Mouse (Mus musculus): ENCODE measurements around the gene Coro1c.
A peak's percentile ranks its signal among the peaks of the same experiment; 100 is the strongest.

The Coro1c gene

GRCm38 (mm10) chr5:113908592-113909441 is at the start of gene Coro1c:
Coro1c (minus strand) TSS chr5:113908758.
- peak; percentile 95 to 98 for DNase-seq (ENCODE audit: low spot score in 2 of 2)

GRCm38 (mm10) chr5:113956510-113956909 is 48.0 kb upstream of the Coro1c start:
- peak; percentile 45 to 80 for DNase-seq (ENCODE audit: low spot score in 2 of 2)

GRCm38 (mm10) chr5:113955691-113956090 is 47.1 kb upstream of the Coro1c start:
- no peak for DNase-seq (ENCODE audit: low spot score in 2 of 2)

GRCm38 (mm10) chr5:113955281-113955680 is 46.7 kb upstream of the Coro1c start:
- DNase-seq (ENCODE audit: low spot score in 2 of 2) = no peak

- DNase-seq (ENCODE audit: low spot score in 2 of 2) = peak; percentile 59 to 80
Observed at GRCm38 (mm10) chr5:113954421-113954820, 45.9 kb upstream of the Coro1c start.

GRCm38 (mm10) chr5:113952519-113952918 is 44.0 kb upstream of the Coro1c start:
- no peak for DNase-seq (ENCODE audit: low spot score in 2 of 2)

- no peak for DNase-seq (ENCODE audit: low spot score in 2 of 2)
Observed at GRCm38 (mm10) chr5:113951693-113952071, 43.1 kb upstream of the Coro1c start.

- no peak for DNase-seq (ENCODE audit: low spot score in 2 of 2)
Observed at GRCm38 (mm10) chr5:113950786-113951692, 42.5 kb upstream of the Coro1c start.

- no peak for DNase-seq (ENCODE audit: low spot score in 2 of 2)
Observed at GRCm38 (mm10) chr5:113950133-113950532, 41.6 kb upstream of the Coro1c start.

- no peak for DNase-seq (ENCODE audit: low spot score in 2 of 2)
Observed at GRCm38 (mm10) chr5:113947280-113947679, 38.7 kb upstream of the Coro1c start.

- no peak for DNase-seq (ENCODE audit: low spot score in 2 of 2)
Observed at GRCm38 (mm10) chr5:113945126-113945525, 36.6 kb upstream of the Coro1c start.

GRCm38 (mm10) chr5:113943328-113943727 is 34.8 kb upstream of the Coro1c start:
- no peak for DNase-seq (ENCODE audit: low spot score in 2 of 2)

GRCm38 (mm10) chr5:113942580-113942979 is 34.0 kb upstream of the Coro1c start:
- DNase-seq (ENCODE audit: low spot score in 2 of 2) = no peak

- DNase-seq (ENCODE audit: low spot score in 2 of 2) = no peak
Observed at GRCm38 (mm10) chr5:113939263-113939900, 30.8 kb upstream of the Coro1c start.

GRCm38 (mm10) chr5:113937650-113938049 is 29.1 kb upstream of the Coro1c start:
- DNase-seq (ENCODE audit: low spot score in 2 of 2) = no peak

GRCm38 (mm10) chr5:113933889-113934288 is 25.3 kb upstream of the Coro1c start:
- no peak for DNase-seq (ENCODE audit: low spot score in 2 of 2)

GRCm38 (mm10) chr5:113933480-113933879 is 24.9 kb upstream of the Coro1c start:
- no peak for DNase-seq (ENCODE audit: low spot score in 2 of 2)

GRCm38 (mm10) chr5:113932310-113932709 is 23.8 kb upstream of the Coro1c start:
- no peak for DNase-seq (ENCODE audit: low spot score in 2 of 2)

- DNase-seq (ENCODE audit: low spot score in 2 of 2) = no peak
Observed at GRCm38 (mm10) chr5:113930648-113931609, 22.4 kb upstream of the Coro1c start.

GRCm38 (mm10) chr5:113929950-113930647 is 21.5 kb upstream of the Coro1c start:
- no peak for DNase-seq (ENCODE audit: low spot score in 2 of 2)

Measured in frontal cortex, postnatal 10 days (tissue).